Mouse (Mus musculus): ENCODE data around the gene Tmem274. TPM values are rescaled to one million over a fixed set of nuclear protein-coding genes. Genes with fewer than 3 reads are reported as not detected.

Gene Tmem274
- polyA plus RNA-seq, 1 experiment from 2014 or later, result not detected

DNA sequence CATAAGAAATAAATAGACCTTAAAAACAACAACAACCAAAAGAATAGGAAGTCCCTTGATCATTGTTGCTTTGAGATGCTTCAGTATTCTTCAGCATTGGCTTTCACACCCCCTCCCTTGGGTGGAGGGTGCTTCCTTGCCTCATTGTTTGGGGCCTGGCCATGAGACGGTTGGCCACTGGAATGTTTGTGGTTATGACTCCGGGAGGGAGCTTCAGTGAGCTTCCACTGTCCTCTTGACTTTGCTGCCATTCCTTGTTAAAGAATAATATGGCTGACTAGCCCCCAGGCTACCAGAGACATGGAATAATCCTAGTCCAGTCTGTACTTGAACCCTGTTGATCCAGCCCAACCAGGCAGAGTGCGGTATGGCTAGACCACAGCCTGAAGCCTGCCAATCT, 29.7 kb downstream of the Tmem274 start:
- peaks cover 20% of the 10 kb centered on the region for H3K4me1 ChIP-seq (replicated peaks)
- no peak for ATAC-seq (ENCODE audit: low read depth)
- H3K36me3 ChIP-seq, result peaks cover 12% of the 10 kb centered on the region; the same call in 1 of the 2 replicates
- H3K27me3 ChIP-seq, result no peaks in the 10 kb centered on the region
- H3K9me3 ChIP-seq, result no peaks in the 10 kb centered on the region
- H3K4me3 ChIP-seq, result no peak overlapping the region
- no peak overlapping the region for H3K9ac ChIP-seq
- no peak overlapping the region for H3K27ac ChIP-seq (replicated peaks)
- WGBS, result 88% methylated on average over 3 of the region's 3 CpGs
- no peak overlapping the region for H3K4me2 ChIP-seq

DNA sequence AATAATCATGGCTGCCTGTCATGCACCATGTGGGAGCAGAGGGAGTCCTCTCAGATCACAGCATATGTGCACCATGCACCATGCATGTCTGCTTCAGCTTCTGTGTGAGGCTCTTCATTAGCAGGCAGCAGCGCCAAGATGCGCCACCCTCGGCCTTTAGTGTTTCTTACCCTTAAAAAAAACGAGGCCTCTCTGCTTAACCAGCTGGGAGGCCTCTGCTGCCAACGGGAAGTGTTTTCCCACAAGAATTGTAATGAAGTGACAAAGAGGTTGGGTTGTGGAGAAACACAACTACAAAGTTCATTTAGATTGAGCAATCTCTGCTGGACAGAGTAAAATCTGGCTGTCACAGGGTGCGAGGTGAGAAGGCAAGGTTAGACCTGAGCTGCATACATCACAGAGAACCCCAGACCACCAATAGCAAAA, 34.1 kb downstream of the Tmem274 start:
- ATAC-seq (ENCODE audit: low read depth), result peak; percentile 63; the same call in 1 of the 2 replicates
- 40% methylated on average over 6 of the region's 6 CpGs for WGBS
- peaks cover 13% of the 10 kb centered on the region for H3K4me1 ChIP-seq (replicated peaks)
- H3K36me3 ChIP-seq, result no peaks in the 10 kb centered on the region
- H3K4me2 ChIP-seq, result no peak overlapping the region
- no peaks in the 10 kb centered on the region for H3K9me3 ChIP-seq
- peak overlapping the region; percentile 43 for H3K27ac ChIP-seq (replicated peaks)
- H3K4me3 ChIP-seq, result no peak overlapping the region
- no peak overlapping the region for H3K9ac ChIP-seq
- H3K27me3 ChIP-seq, result no peaks in the 10 kb centered on the region

DNA sequence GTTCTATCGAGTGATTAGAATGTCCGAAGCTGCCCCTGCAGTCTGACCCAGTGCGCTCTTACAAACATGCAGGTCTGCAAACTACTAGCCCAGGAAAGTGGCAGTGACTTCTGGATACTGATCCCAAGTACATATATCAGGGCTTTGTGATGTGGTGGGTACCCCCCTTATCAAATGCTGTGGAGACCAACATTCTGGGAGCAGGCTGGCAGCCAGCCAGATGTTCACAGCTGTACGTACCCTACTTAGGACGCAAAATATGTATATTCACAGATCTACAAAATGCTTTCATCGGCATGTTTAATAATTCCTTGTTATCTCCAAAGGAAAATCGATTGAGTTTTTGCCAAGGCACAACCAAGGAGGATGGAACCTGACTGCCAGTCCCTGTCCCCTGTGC, 34.9 kb downstream of the Tmem274 start:
- Histone ChIP-seq H3K36me3 (no peaks in the 10 kb centered on the region), H3K9me3 (no peaks in the 10 kb centered on the region), H3K9ac (no peak overlapping the region), H3K4me3 (no peak overlapping the region), H3K27me3 (no peaks in the 10 kb centered on the region), H3K4me1 (replicated peaks) (peaks cover 13% of the 10 kb centered on the region), H3K27ac (replicated peaks) (no peak overlapping the region), H3K4me2 (no peak overlapping the region)
- no peak for ATAC-seq (ENCODE audit: low read depth)
- WGBS, result 84% methylated on average over 7 of the region's 7 CpGs

DNA sequence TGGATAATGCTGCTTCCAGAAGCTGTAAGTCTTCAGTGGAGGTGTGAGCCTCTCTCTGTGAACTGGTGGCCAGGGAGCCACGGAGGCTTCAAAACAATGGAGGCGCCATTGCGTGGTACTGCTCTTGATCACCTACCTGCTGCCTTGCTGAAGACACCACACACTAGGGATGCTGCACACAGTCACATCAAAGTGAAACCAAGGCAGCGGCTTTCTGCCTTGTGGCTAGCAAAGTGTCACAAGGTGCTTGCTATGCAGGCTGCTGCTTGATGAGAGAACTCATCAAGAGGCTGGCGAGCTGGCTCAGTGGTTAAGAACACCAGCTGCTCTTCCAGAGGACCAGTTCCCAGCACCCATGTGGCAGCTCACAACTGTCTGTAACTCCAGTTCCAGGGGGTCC, 38.5 kb downstream of the Tmem274 start:
- Histone ChIP-seq H3K4me2 (no peak overlapping the region), H3K9ac (no peak overlapping the region), H3K27ac (replicated peaks) (no peak overlapping the region), H3K27me3 (no peaks in the 10 kb centered on the region), H3K36me3 (no peaks in the 10 kb centered on the region), H3K9me3 (no peaks in the 10 kb centered on the region), H3K4me1 (replicated peaks) (peaks cover 29% of the 10 kb centered on the region), H3K4me3 (no peak overlapping the region)
- 93% methylated on average over 5 of the region's 5 CpGs for whole genome bisulfite sequencing
- no peak for ATAC-seq (ENCODE audit: low read depth)

DNA sequence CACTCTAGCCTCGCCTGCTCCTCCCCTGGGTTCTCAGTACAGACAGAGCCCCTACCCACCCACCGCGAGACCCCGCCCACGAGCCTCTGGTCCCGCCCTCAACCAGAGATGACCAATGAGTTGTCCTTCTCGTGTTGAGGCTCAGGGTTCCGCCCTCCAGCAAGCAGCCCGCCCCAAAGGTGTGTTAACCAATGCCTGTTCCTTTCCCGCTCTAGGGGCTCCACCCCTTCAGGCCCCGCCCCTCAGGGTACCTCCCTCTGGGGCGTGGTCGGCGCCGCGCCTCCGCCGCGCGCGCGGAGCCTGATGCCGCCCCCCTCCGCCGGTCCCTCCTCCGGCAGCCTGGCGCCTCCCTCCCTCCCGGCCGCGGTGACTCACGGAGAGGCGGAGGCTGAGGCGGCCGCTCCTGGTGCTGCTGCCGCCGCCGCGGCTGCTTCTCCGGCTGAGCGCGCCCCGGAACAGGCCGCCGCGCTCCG, 40.7 kb downstream of the Tmem274 start, which contains the start of gene Ctnnbip1:
Gene Ctnnbip1, plus strand, starts transcription at position 369 of the 473 bp plus-strand sequence.
- peak; percentile 99 for ATAC-seq (ENCODE audit: low read depth)
- Histone ChIP-seq H3K4me1 (replicated peaks) (peaks cover 27% of the 10 kb centered on the region), H3K36me3 (no peaks in the 10 kb centered on the region), H3K27me3 (no peaks in the 10 kb centered on the region), H3K9me3 (no peaks in the 10 kb centered on the region), H3K27ac (replicated peaks) (peak within 1 kb of the TSS; percentile 73), H3K9ac (peak within 1 kb of the TSS; percentile 91), H3K4me2 (peak within 1 kb of the TSS; percentile 90), H3K4me3 (peak within 1 kb of the TSS; percentile 85)
- 1% methylated on average over 43 of the region's 46 CpGs for WGBS

DNA sequence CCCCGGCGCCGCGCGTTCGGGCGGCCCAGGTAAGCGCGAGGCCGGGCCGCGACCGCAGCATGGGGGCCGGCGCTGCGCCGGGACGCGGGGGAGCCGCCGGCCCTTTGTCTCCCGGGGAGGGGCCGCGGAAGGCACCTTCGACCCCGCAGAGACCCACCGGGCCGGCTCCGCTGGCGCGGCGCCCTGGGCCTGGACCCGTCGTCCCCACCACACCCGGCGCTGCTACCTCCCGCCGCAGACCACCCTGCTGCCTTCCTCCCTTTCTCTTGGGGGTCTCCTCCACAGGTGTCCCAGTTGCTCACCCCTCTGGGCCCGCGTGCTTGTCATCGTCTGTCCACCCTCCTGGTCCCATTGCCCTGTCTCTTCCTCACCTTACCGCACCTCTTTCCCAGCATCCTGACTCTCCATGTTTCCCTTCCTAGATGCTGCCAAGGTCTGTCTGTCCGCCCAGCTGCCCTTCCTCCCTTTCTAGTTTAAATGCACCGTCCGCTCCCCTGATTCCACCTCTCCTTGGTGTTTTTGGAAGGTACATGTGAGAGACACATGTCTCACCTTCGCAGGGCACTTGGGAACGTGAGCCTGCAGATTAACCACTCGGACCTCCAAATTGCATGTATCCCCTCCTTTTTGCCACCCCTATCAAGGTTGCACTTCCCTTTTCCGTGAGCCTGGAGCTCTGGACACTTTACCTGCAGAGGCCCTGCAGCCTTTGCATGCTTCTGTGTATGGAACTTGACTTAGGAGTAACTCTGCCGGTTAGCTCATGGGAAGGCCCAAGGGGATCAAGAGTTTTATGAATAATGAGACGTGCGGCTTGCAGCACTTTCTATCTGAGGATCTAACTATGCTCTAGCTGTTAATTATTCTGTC, 41.4 kb downstream of the Tmem274 start:
- peak overlapping the region; percentile 91 for H3K9ac ChIP-seq
- peaks cover 31% of the 10 kb centered on the region for H3K4me1 ChIP-seq (replicated peaks)
- H3K4me3 ChIP-seq, result peak overlapping the region; percentile 85
- H3K36me3 ChIP-seq, result no peaks in the 10 kb centered on the region
- no peaks in the 10 kb centered on the region for H3K9me3 ChIP-seq
- ATAC-seq (ENCODE audit: low read depth), result no peak; the same call in 1 of the 2 replicates
- no peaks in the 10 kb centered on the region for H3K27me3 ChIP-seq
- WGBS, result 4% methylated on average over 40 of the region's 52 CpGs
- H3K27ac ChIP-seq (replicated peaks), result peak overlapping the region; percentile 73
- H3K4me2 ChIP-seq, result peak overlapping the region; percentile 90

DNA sequence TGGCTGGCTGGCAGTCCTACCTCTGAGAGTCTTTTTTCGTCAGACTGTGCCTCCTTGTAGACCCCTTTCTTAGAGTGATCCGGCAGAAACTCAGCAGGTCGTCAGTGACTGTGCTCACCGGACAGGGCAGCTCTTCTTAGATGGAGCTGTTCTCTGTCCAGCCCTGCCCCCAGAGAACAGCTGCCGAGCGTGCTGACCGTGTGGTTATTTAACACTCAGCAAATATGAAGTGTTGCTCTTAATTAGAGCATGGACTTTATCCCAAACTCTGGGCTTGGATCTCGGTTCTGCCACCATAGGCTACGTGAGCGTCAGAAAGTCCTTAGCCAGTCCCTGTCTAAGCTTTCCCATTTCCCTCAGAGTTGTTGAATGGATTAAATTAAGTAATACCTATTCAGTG, 44.1 kb downstream of the Tmem274 start:
- H3K27me3 ChIP-seq, result no peaks in the 10 kb centered on the region
- 79% methylated on average over 10 of the region's 10 CpGs for WGBS
- ATAC-seq (ENCODE audit: low read depth), result no peak

DNA sequence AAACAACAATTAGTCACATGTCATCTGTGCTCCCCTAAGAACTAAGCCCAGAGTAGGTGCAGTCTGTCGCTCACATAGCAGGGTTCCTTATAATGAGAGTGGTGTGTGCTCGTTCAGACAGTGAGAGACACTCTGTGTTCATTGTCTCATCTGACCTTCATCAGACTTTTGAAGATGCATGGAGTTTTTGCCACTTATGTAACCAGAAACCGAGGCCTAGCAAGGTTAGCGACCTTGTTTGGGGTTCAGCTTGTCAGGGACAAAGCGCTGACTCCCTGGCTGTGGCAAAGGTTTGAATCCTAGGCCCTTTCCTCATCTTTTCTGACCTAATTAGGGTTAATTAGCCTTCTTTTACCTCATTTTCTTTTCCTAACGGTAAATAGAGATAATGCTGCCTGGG, 46.8 kb downstream of the Tmem274 start:
- ATAC-seq (ENCODE audit: low read depth), result no peak
- Histone ChIP-seq H3K4me3 (no peak overlapping the region), H3K27ac (replicated peaks) (no peak overlapping the region), H3K36me3 (no peaks in the 10 kb centered on the region), H3K9ac (no peak overlapping the region), H3K9me3 (no peaks in the 10 kb centered on the region), H3K27me3 (no peaks in the 10 kb centered on the region), H3K4me2 (no peak overlapping the region), H3K4me1 (replicated peaks) (peaks cover 51% of the 10 kb centered on the region)
- WGBS, result 74% methylated on average over 6 of the region's 6 CpGs

More for the DNA sequence above, 44.1 kb downstream of the Tmem274 start:
- no peak overlapping the region for H3K9ac ChIP-seq
- no peaks in the 10 kb centered on the region for H3K9me3 ChIP-seq
- no peak overlapping the region for H3K4me3 ChIP-seq
- H3K27ac ChIP-seq (replicated peaks), result no peak overlapping the region
- no peaks in the 10 kb centered on the region for H3K36me3 ChIP-seq
- peaks cover 47% of the 10 kb centered on the region for H3K4me1 ChIP-seq (replicated peaks)
- H3K4me2 ChIP-seq, result no peak overlapping the region

DNA sequence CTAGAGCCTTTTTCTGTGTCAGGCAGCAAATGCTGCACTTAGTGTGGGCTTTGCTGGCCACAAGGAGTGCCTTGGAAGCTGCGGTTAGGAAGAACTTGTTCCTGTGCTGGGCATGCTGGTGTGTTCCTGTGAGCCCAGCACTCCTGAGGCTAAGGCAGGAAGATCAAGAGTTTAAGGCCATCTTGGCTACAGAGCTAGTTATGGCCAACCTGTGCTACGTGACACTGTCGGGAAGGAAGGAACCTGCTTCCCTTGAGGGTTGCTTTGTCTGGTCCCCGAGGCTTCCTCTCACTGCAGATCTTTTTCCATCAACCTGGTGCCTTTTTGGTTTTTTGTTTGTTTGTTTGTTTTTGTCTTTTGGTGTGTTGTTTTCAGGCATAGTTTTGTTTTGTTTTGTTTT, 48.0 kb downstream of the Tmem274 start:
- H3K27me3 ChIP-seq, result no peaks in the 10 kb centered on the region
- H3K4me1 ChIP-seq (replicated peaks), result peaks cover 43% of the 10 kb centered on the region
- H3K27ac ChIP-seq (replicated peaks), result no peak overlapping the region
- 84% methylated on average over 4 of the region's 4 CpGs for WGBS
- H3K9ac ChIP-seq, result no peak overlapping the region
- no peaks in the 10 kb centered on the region for H3K9me3 ChIP-seq
- ATAC-seq (ENCODE audit: low read depth), result no peak
- H3K4me3 ChIP-seq, result no peak overlapping the region
- H3K4me2 ChIP-seq, result no peak overlapping the region
- no peaks in the 10 kb centered on the region for H3K36me3 ChIP-seq

DNA sequence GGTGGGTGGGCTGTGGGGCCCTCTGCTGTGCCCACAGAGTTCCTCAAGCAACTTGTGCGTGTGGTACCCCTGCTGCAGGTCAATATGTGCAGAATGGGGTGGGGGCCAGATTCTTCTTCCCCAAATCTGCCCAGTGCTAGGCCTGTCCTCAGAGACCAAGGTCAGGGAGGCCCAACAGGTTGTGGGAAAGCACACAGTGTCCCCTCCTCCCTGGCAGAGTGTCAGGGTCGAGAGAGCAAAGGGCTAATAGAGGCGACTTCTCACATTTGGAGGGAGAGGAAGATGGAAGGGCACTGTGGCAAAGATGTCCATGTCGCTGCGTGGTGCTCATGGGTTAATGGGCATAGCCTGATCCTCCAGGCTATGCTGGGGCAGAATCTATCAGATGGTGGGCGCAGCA, 48.6 kb downstream of the Tmem274 start:
- H3K27ac ChIP-seq (replicated peaks), result peak overlapping the region; percentile 28; the same call in 1 of the 2 replicates
- no peak overlapping the region for H3K4me2 ChIP-seq
- H3K36me3 ChIP-seq, result no peaks in the 10 kb centered on the region
- 0 out of 2 replicates have a peak overlapping the region, but pooled peaks have one; percentile 12 for H3K9ac ChIP-seq
- ATAC-seq (ENCODE audit: low read depth), result no peak
- 73% methylated on average over 6 of the region's 6 CpGs for WGBS
- peaks cover 42% of the 10 kb centered on the region for H3K4me1 ChIP-seq (replicated peaks)
- no peaks in the 10 kb centered on the region for H3K27me3 ChIP-seq
- H3K9me3 ChIP-seq, result no peaks in the 10 kb centered on the region
- no peak overlapping the region for H3K4me3 ChIP-seq

DNA sequence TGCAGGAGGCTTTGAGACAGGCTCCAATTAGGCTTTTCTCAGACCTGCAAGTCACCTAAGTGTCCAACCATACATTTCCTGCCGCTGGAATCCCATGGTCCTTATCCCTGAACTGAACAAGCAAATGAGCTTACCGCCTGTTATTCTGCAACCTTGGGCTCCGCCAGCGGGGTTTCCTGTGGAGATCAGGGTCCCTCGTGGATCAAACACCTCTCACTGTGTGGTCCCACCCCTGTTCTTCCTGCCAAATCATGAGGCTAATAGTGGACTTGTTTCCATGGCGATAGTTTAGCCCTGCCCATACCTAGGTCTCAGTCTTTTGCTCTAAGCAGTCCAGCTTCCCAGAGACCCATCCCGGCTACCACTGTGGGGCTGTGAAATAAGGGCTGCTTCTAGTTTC, 49.2 kb downstream of the Tmem274 start:
- Histone ChIP-seq H3K36me3 (no peaks in the 10 kb centered on the region), H3K9me3 (no peaks in the 10 kb centered on the region), H3K4me1 (replicated peaks) (peaks cover 36% of the 10 kb centered on the region), H3K27me3 (no peaks in the 10 kb centered on the region), H3K4me3 (no peak overlapping the region), H3K27ac (replicated peaks) (0 out of 2 replicates have a peak overlapping the region, but pooled peaks have one; percentile 28), H3K4me2 (no peak overlapping the region), H3K9ac (0 out of 2 replicates have a peak overlapping the region, but pooled peaks have one; percentile 12)
- 34% methylated on average over 7 of the region's 7 CpGs for WGBS
- no peak for ATAC-seq (ENCODE audit: low read depth)

DNA sequence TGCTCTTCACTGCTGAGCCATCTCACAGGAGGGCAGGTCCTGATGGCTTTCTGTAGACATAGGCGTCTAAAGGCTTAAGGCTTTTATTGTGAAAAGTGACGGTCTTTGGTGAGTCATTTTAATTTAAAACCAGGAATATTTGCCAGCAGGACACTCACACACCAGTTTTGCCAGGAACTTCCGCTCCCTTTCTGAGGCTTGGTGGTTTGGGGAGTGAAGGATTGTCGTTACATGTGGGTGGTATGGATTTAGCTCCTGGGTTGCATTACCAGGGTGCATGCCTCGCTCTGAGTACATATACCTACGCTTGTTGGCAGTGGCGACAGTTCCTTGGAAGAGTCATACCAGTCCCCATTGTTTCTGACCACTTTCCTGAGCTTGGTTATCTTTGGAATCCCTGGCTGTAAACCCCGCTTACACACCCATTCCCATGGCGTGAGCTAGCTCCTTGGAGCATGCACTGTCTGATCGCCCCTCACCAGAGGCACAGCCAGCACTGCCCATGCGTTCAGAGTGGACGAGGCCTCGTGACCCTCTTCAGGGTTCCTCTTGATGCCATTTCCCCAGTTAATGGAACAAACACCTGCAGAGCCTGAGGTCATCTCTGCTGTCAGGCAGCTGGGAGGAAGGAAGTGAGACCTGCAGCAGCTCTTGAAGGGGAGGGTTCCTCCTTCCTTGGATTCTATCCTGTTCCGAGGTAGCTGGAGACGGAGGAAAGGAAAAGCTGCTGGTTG, 50.6 kb downstream of the Tmem274 start:
- WGBS, result 83% methylated on average over 15 of the region's 15 CpGs
- Histone ChIP-seq H3K4me1 (replicated peaks) (peaks cover 31% of the 10 kb centered on the region), H3K4me3 (no peak overlapping the region), H3K36me3 (no peaks in the 10 kb centered on the region), H3K27me3 (no peaks in the 10 kb centered on the region), H3K9ac (no peak overlapping the region), H3K9me3 (no peaks in the 10 kb centered on the region), H3K4me2 (no peak overlapping the region), H3K27ac (replicated peaks) (0 out of 2 replicates have a peak overlapping the region, but pooled peaks have one; percentile 38)
- no peak for ATAC-seq (ENCODE audit: low read depth)
